Mouse (Mus musculus): ENCODE results near the gene 2410004B18Rik.

DNA sequence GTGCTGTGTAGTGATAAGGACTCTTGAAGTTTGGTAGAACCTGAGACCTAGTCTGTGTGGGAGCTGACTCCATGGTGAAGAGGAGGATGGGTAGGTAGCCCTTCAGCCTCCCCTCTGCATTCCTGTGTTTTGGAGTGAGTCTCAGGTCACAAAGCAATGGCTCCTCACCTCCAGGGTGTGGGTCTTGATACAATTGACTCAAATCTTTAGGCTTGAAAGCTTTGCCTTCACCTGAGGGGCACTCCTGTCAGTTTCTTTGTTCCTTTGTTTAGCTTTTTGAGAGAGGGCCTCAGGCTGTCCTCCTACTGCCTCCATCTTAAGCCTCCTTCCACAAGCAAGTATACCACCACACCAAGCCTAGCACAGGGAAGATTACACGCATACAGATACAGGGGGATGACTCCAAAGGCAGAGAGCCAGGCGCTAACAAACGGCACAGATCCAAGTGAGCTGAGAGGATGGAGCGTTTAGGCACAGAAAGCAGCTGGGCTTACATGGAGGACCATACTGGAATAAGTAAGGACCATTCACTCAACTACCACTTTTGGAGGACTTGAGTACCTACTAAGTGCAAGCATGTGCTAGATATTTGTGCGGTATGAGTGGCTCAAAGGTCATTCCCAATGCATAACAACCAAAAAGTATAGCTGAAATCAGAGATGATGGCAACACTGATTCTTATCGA is 48.6 kb downstream of the 2410004B18Rik start:
- TF ChIP-seq CTCF (IDR thresholded peaks at IDR 0.05; ENCODE audit: low read depth, low read length): no peak
- TF ChIP-seq POLR2A (IDR thresholded peaks at IDR 0.05; ENCODE audit: borderline replicate concordance, low read depth, low read length): no peak

Data from bone marrow macrophage, adult 2 months (primary cell).